10 mouse cellular contexts compared by ENCODE assay signal in genomic region chr1:189933480-189934202, GRCm38 (mm10). TPM values are rescaled to one million over a fixed set of nuclear protein-coding genes. Genes with fewer than 3 reads are reported as not detected.
DNase-seq lines count a peak whose midpoint lies in the region; ATAC-seq lines count a peak whose summit lies in the region.
"Had no signal": no experiment of that assay in that cellular context is flagged by ENCODE, and none has a peak within 500 bp of the region (broad histone marks: within the 10 kb centered on the region; RNA-seq: fewer than 3 reads in every experiment).

No protein-coding gene starts in this region.

- peak; percentile 94 to 96 for ATAC-seq in hematopoietic stem cell, adult 5-6 weeks (replicated peaks in 1 of 2; ENCODE audit: insufficient read depth in 1 of 2, low FRiP score in 2 of 2, low TSS enrichment in 1 of 2, low read depth in 1 of 2, poor library complexity in 2 of 2, severe bottlenecking in 2 of 2)
- ATAC-seq in megakaryocyte progenitor cell, adult 5-6 weeks (replicated peaks; ENCODE audit: poor library complexity), result peak; percentile 94
- no peak for ATAC-seq in midbrain, embryonic 11.5 days (ENCODE audit: low FRiP score)

- H3K4me3 ChIP-seq in midbrain, embryonic 11.5 days (ENCODE audit: low read depth, low read length), result no peak overlapping the region

- no peak overlapping the region for H3K27ac ChIP-seq in midbrain, embryonic 11.5 days (ENCODE audit: low read depth, low read length)

- no peaks in the 10 kb centered on the region; the same call in 1 of the 2 replicates for H3K4me1 ChIP-seq in midbrain, embryonic 11.5 days (ENCODE audit: control insufficient read depth, insufficient read depth, low read length)

- no peak overlapping the region for H3K4me2 ChIP-seq in midbrain, embryonic 11.5 days

- WGBS in midbrain, embryonic 11.5 days, result 80% methylated on average over 9 of the region's 9 CpGs

- no peaks in the 10 kb centered on the region for H3K9me3 ChIP-seq in midbrain, embryonic 11.5 days (ENCODE audit: control insufficient read depth, low read length)

- H3K27me3 ChIP-seq in midbrain, embryonic 11.5 days (ENCODE audit: control insufficient read depth, insufficient read depth, low read length), result no peaks in the 10 kb centered on the region

- H3K36me3 ChIP-seq in midbrain, embryonic 11.5 days (ENCODE audit: control insufficient read depth, insufficient read depth, low read length), result no peaks in the 10 kb centered on the region

- peak; percentile 64 for DNase-seq in heart, adult 11 months
- DNase-seq in heart, adult 18-20 months, result no peak
- peak; percentile 87 for DNase-seq in 416B (ENCODE audit: low read depth)
- no peak for DNase-seq in cerebellum, adult 9-11 months
- no peak for DNase-seq in cerebellum, adult 18-20 months
- DNase-seq in midbrain, embryonic 11.5 days (ENCODE audit: low spot score, missing footprints), result no peak
- DNase-seq: lung, postnatal 36 days; right cerebral cortex, postnatal 14 days had no signal

- H3K9ac ChIP-seq in midbrain, embryonic 11.5 days (ENCODE audit: low read length), result no peak overlapping the region

RNA-seq across cellular contexts. Expression of gene Smyd2, which starts 11.5 kb away (rescaled TPM):
- 100 to 1,000 TPM in 1 of 2 experiments, 10 to 100 TPM in 1; 92.9 to 112 TPM for total RNA-seq in heart, adult 18-20 months (2021)
- total RNA-seq in hematopoietic stem cell, adult 5-6 weeks (2017), result 138 and 156 TPM in 2 replicates
- 88.9 and 94.8 TPM in 2 replicates for total RNA-seq in megakaryocyte progenitor cell, adult 5-6 weeks (2015)
- total RNA-seq in megakaryocyte progenitor cell, adult 5-6 weeks (2017), result 99.6 and 139 TPM in 2 replicates
- 50.9 and 54.9 TPM in 2 replicates for polyA plus RNA-seq in midbrain, embryonic 11.5 days (2014; fragmentation: Nextera tagmentation; extraction: Ambion mirVana)

Comparison
In these comparisons a context has a peak if more than half of its experiments do, and no peak if none do; other contexts are left out.
1. DNase-seq: peak in heart, adult 11 months (single experiment) and 416B (single experiment); none in heart, adult 18-20 months (0 of 2), cerebellum, adult 9-11 months (single experiment), cerebellum, adult 18-20 months (0 of 2) and midbrain, embryonic 11.5 days (single experiment).